Mouse (Mus musculus): ENCODE measurements around the gene Tmem95.

- TF ChIP-seq CTCF (IDR thresholded peaks at IDR 0.05; ENCODE audit: borderline replicate concordance, extremely low read depth, insufficient read depth, insufficient read length) (no peak), POLR2A (IDR thresholded peaks at IDR 0.05; ENCODE audit: borderline replicate concordance, extremely low read depth, insufficient read depth, insufficient read length, poor library complexity, severe bottlenecking) (no peak)
Measured at GRCm38 (mm10) chr11:69878952-69879351, 1.1 kb upstream of the Tmem95 start.

Measured in brain, embryonic 14.5 days (tissue).